Comparison of ENCODE assay signal across 25 mouse cellular contexts in the genomic region with DNA sequence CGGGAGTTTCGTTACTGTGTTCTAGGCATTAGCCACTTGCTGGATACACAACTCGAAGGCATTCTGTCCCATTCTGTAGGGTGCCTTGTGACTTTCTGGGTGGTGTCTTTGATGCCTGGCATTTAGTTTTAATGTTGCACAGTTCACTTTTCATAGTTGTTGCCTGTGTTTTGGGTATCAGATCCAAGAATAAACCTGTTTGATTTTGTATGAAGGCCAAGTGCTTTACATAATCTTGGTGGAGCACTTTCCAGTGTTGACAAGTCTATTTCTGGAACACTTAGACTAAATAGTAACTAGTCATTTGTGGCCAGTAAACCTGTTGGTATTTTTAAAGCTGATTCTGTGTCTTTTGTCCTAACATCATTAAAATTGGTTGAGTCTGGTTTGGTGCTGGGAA.
DNase-seq lines count a peak whose midpoint lies in the region; ATAC-seq lines count a peak whose summit lies in the region.
"Had no signal": no experiment of that assay in that cellular context is flagged by ENCODE, and none has a peak within 500 bp of the region (broad histone marks: within the 10 kb centered on the region; RNA-seq: fewer than 3 reads in every experiment).

No protein-coding gene starts in this region.

- H3K4me1 ChIP-seq in heart, embryonic 15.5 days (replicated peaks), result peaks cover 34% of the 10 kb centered on the region
- H3K4me1 ChIP-seq: limb, embryonic 10.5 days had no signal

- H3K27ac ChIP-seq in heart, embryonic 15.5 days, result peak overlapping the region; percentile 72
- H3K27ac ChIP-seq: forebrain, embryonic 10.5 days; gastrocnemius, adult 2 months; hindbrain, postnatal 0 days; limb, embryonic 10.5 days had no signal

- 45% methylated on average over 3 of the region's 3 CpGs for WGBS in heart, embryonic 15.5 days

- H3K4me2 ChIP-seq in heart, embryonic 15.5 days, result peak overlapping the region; percentile 7; the same call in 1 of the 2 replicates
- H3K4me2 ChIP-seq: liver, embryonic 11.5 days; midbrain, embryonic 11.5 days had no signal

- H3K36me3 ChIP-seq in heart, embryonic 15.5 days, result no peaks in the 10 kb centered on the region
- H3K36me3 ChIP-seq: forebrain, embryonic 10.5 days; G1E; limb, embryonic 10.5 days had no signal

- no peak overlapping the region for H3K9ac ChIP-seq in heart, embryonic 15.5 days
- H3K9ac ChIP-seq: liver, postnatal 0 days had no signal

- H3K27me3 ChIP-seq in heart, embryonic 15.5 days, result no peaks in the 10 kb centered on the region
- H3K27me3 ChIP-seq: CH12.LX, Patski had no signal

- no peaks in the 10 kb centered on the region for H3K9me3 ChIP-seq in heart, embryonic 15.5 days (replicated peaks)
- H3K9me3 ChIP-seq: forebrain, embryonic 10.5 days; G1E; limb, embryonic 10.5 days had no signal

- no peak overlapping the region for H3K4me3 ChIP-seq in heart, embryonic 15.5 days
- H3K4me3 ChIP-seq: forebrain, embryonic 10.5 days; gastrocnemius, adult 2 months; limb, embryonic 10.5 days had no signal

- peak; percentile 44 for DNase-seq in heart, adult 8-10 months (ENCODE audit: low spot score)
- DNase-seq in heart, adult 11 months, result no peak
- peak; percentile 44 for DNase-seq in kidney, adult 9 months
- no peak for DNase-seq in kidney, postnatal 25 days
- peak; percentile 14 for DNase-seq in brain, adult 2 months (ENCODE audit: low read depth, low spot score)
- DNase-seq in thymus, postnatal 14 days, result no peak
- DNase-seq: adrenal gland, postnatal 36 days; B cell, adult 2 months; cerebellum, adult 11 months; cerebellum, postnatal 10 days; gastrocnemius, adult 2 months; kidney, postnatal 10 days; liver, postnatal 0 days; right cerebral cortex, adult 18-20 months; right cerebral cortex, postnatal 4 days; thymus, postnatal 36 days had no signal

- ATAC-seq in heart, embryonic 15.5 days (replicated peaks; ENCODE audit: insufficient number of reproducible peaks, insufficient read depth, low FRiP score, low read depth), result no peak; the same call in 1 of the 2 replicates
- ATAC-seq: hindbrain, postnatal 0 days; liver, postnatal 0 days; Patski had no signal

Comparison
In these comparisons a context has a peak if more than half of its experiments do, and no peak if none do; other contexts are left out.
1. DNase-seq: peak in heart, adult 8-10 months (single experiment), kidney, adult 9 months (single experiment) and brain, adult 2 months (single experiment); none in heart, adult 11 months (single experiment), kidney, postnatal 25 days (0 of 2) and thymus, postnatal 14 days (single experiment).